Mouse (Mus musculus): ENCODE data around the gene Arsb. TPM values are rescaled to one million over a fixed set of nuclear protein-coding genes. Genes with fewer than 3 reads are reported as not detected.

The Arsb gene
- polyA plus RNA-seq, 1 experiment from 2014 or later: 5.1 TPM

GRCm38 (mm10) chr13:93762879-93763278 lies 8.6 kb upstream of the Arsb start:
- no peak for DNase-seq (ENCODE audit: low spot score)
- Histone ChIP-seq H3K27ac (no peak overlapping the region), H3K27me3 (ENCODE audit: insufficient read depth, poor library complexity, severe bottlenecking) (no peaks in the 10 kb centered on the region), H3K9me3 (no peaks in the 10 kb centered on the region), H3K4me1 (replicated peaks) (peaks cover 9% of the 10 kb centered on the region), H3K36me3 (no peaks in the 10 kb centered on the region), H3K4me3 (no peak overlapping the region)
- WGBS: 87% methylated on average over 3 of the region's 3 CpGs

- Histone ChIP-seq H3K36me3 (no peaks in the 10 kb centered on the region), H3K27ac (no peak overlapping the region), H3K4me1 (replicated peaks) (no peaks in the 10 kb centered on the region), H3K27me3 (ENCODE audit: insufficient read depth, poor library complexity, severe bottlenecking) (peaks cover 11% of the 10 kb centered on the region), H3K4me3 (no peak overlapping the region), H3K9me3 (no peaks in the 10 kb centered on the region)
- 91% methylated on average over 13 of the region's 13 CpGs for WGBS
- no peak for DNase-seq (ENCODE audit: low spot score)
These were observed 7.0 kb upstream of the Arsb start for GRCm38 (mm10) chr13:93764321-93764973.

- WGBS: 43% methylated on average over 9 of the region's 9 CpGs
- Histone ChIP-seq H3K9me3 (no peaks in the 10 kb centered on the region), H3K4me1 (replicated peaks) (peaks cover 18% of the 10 kb centered on the region; the same call in 1 of the 2 replicates), H3K4me3 (peak overlapping the region; percentile 66), H3K36me3 (no peaks in the 10 kb centered on the region), H3K27ac (peak overlapping the region; percentile 94), H3K27me3 (ENCODE audit: insufficient read depth, poor library complexity, severe bottlenecking) (peaks cover 36% of the 10 kb centered on the region)
- DNase-seq (ENCODE audit: low spot score): no peak
These were observed 321 bp upstream of the Arsb start for GRCm38 (mm10) chr13:93771031-93771587.

- H3K4me3 ChIP-seq: peak overlapping the region; percentile 66
- peak overlapping the region; percentile 94 for H3K27ac ChIP-seq
- H3K9me3 ChIP-seq: no peaks in the 10 kb centered on the region
- WGBS: 37% methylated on average over 8 of the region's 8 CpGs
- H3K4me1 ChIP-seq (replicated peaks): peaks cover 18% of the 10 kb centered on the region; the same call in 1 of the 2 replicates
- DNase-seq (ENCODE audit: low spot score): no peak
- H3K27me3 ChIP-seq (ENCODE audit: insufficient read depth, poor library complexity, severe bottlenecking): peaks cover 36% of the 10 kb centered on the region
- no peaks in the 10 kb centered on the region for H3K36me3 ChIP-seq
These were observed 828 bp downstream of the Arsb start for GRCm38 (mm10) chr13:93772279-93772636.

- 84% methylated on average over 7 of the region's 7 CpGs for whole genome bisulfite sequencing
- no peaks in the 10 kb centered on the region for H3K9me3 ChIP-seq
- H3K27me3 ChIP-seq (ENCODE audit: insufficient read depth, poor library complexity, severe bottlenecking): peaks cover 36% of the 10 kb centered on the region
- H3K4me3 ChIP-seq: no peak overlapping the region
- DNase-seq (ENCODE audit: low spot score): no peak
- H3K36me3 ChIP-seq: no peaks in the 10 kb centered on the region
- H3K27ac ChIP-seq: no peak overlapping the region
- H3K4me1 ChIP-seq (replicated peaks): peaks cover 18% of the 10 kb centered on the region; the same call in 1 of the 2 replicates
These were observed 1.4 kb downstream of the Arsb start for GRCm38 (mm10) chr13:93772861-93773260.

- DNase-seq (ENCODE audit: low spot score): no peak
- Histone ChIP-seq H3K9me3 (no peaks in the 10 kb centered on the region), H3K27ac (no peak overlapping the region), H3K27me3 (ENCODE audit: insufficient read depth, poor library complexity, severe bottlenecking) (peaks cover 30% of the 10 kb centered on the region), H3K36me3 (no peaks in the 10 kb centered on the region), H3K4me1 (replicated peaks) (peaks cover 18% of the 10 kb centered on the region; the same call in 1 of the 2 replicates), H3K4me3 (no peak overlapping the region)
- WGBS: 69% methylated on average over 7 of the region's 7 CpGs
These were observed 2.4 kb downstream of the Arsb start for GRCm38 (mm10) chr13:93773704-93774315.

- Histone ChIP-seq H3K9me3 (peaks cover 3% of the 10 kb centered on the region; the same call in 1 of the 2 replicates), H3K4me3 (no peak overlapping the region), H3K27me3 (ENCODE audit: insufficient read depth, poor library complexity, severe bottlenecking) (no peaks in the 10 kb centered on the region), H3K4me1 (replicated peaks) (no peaks in the 10 kb centered on the region), H3K36me3 (no peaks in the 10 kb centered on the region), H3K27ac (no peak overlapping the region)
- WGBS: 90% methylated on average over 5 of the region's 5 CpGs
- DNase-seq (ENCODE audit: low spot score): no peak
These were observed 11.4 kb downstream of the Arsb start for GRCm38 (mm10) chr13:93782823-93783222.

- Histone ChIP-seq H3K27me3 (ENCODE audit: insufficient read depth, poor library complexity, severe bottlenecking) (no peaks in the 10 kb centered on the region), H3K9me3 (peaks cover 3% of the 10 kb centered on the region; the same call in 1 of the 2 replicates), H3K36me3 (no peaks in the 10 kb centered on the region), H3K4me3 (no peak overlapping the region), H3K27ac (no peak overlapping the region), H3K4me1 (replicated peaks) (no peaks in the 10 kb centered on the region)
- WGBS: 80% methylated on average over 3 of the region's 3 CpGs
- no peak for DNase-seq (ENCODE audit: low spot score)
These were observed 13.9 kb downstream of the Arsb start for GRCm38 (mm10) chr13:93785329-93785728.

GRCm38 (mm10) chr13:93786051-93786450 lies 14.6 kb downstream of the Arsb start:
- H3K36me3 ChIP-seq: no peaks in the 10 kb centered on the region
- peaks cover 3% of the 10 kb centered on the region; the same call in 1 of the 2 replicates for H3K9me3 ChIP-seq
- no peaks in the 10 kb centered on the region for H3K4me1 ChIP-seq (replicated peaks)
- WGBS: 87% methylated on average over 2 of the region's 2 CpGs
- no peaks in the 10 kb centered on the region for H3K27me3 ChIP-seq (ENCODE audit: insufficient read depth, poor library complexity, severe bottlenecking)
- no peak overlapping the region for H3K27ac ChIP-seq
- DNase-seq (ENCODE audit: low spot score): no peak
- no peak overlapping the region for H3K4me3 ChIP-seq

- WGBS: 84% methylated on average over 8 of the region's 8 CpGs
- Histone ChIP-seq H3K27ac (no peak overlapping the region), H3K4me3 (no peak overlapping the region), H3K36me3 (no peaks in the 10 kb centered on the region), H3K9me3 (no peaks in the 10 kb centered on the region), H3K27me3 (ENCODE audit: insufficient read depth, poor library complexity, severe bottlenecking) (no peaks in the 10 kb centered on the region), H3K4me1 (replicated peaks) (no peaks in the 10 kb centered on the region)
- DNase-seq (ENCODE audit: low spot score): no peak
These were observed 16.2 kb downstream of the Arsb start for GRCm38 (mm10) chr13:93787647-93788046.

GRCm38 (mm10) chr13:93792945-93793642 lies 21.7 kb downstream of the Arsb start:
- peak; percentile 61 for DNase-seq (ENCODE audit: low spot score)
- Histone ChIP-seq H3K4me1 (replicated peaks) (0 out of 2 replicates have a peak, but pooled peaks cover 3% of the 10 kb centered on the region), H3K27ac (no peak overlapping the region), H3K36me3 (no peaks in the 10 kb centered on the region), H3K4me3 (no peak overlapping the region), H3K27me3 (ENCODE audit: insufficient read depth, poor library complexity, severe bottlenecking) (no peaks in the 10 kb centered on the region), H3K9me3 (0 out of 2 replicates have a peak, but pooled peaks cover under 1% of the 10 kb centered on the region)
- 58% methylated on average over 11 of the region's 11 CpGs for WGBS

- H3K4me1 ChIP-seq (replicated peaks): 0 out of 2 replicates have a peak, but pooled peaks cover 3% of the 10 kb centered on the region
- H3K9me3 ChIP-seq: peaks cover 5% of the 10 kb centered on the region; the same call in 1 of the 2 replicates
- WGBS: 84% methylated on average over 10 of the region's 10 CpGs
These were observed 22.3 kb downstream of the Arsb start for GRCm38 (mm10) chr13:93793643-93794182.

More at GRCm38 (mm10) chr13:93793643-93794182, 22.3 kb downstream of the Arsb start:
- DNase-seq (ENCODE audit: low spot score): no peak
- H3K36me3 ChIP-seq: no peaks in the 10 kb centered on the region
- H3K4me3 ChIP-seq: no peak overlapping the region
- no peak overlapping the region for H3K27ac ChIP-seq
- H3K27me3 ChIP-seq (ENCODE audit: insufficient read depth, poor library complexity, severe bottlenecking): no peaks in the 10 kb centered on the region
